Mouse (Mus musculus): ENCODE data around the gene Dlx3. TPM values are rescaled to one million over a fixed set of nuclear protein-coding genes. Genes with fewer than 3 reads are reported as not detected.

Dlx3 gene
- total and polyA plus RNA-seq, 2 experiments from 2014 or later = not detected

- Histone ChIP-seq H3K27me3 (ENCODE audit: control insufficient read depth, insufficient read depth, low read length) (peaks cover 12% of the 10 kb centered on the region; the same call in 1 of the 2 replicates), H3K36me3 (replicated peaks; ENCODE audit: control insufficient read depth, insufficient read depth, low read length) (no peaks in the 10 kb centered on the region), H3K4me1 (ENCODE audit: control insufficient read depth, insufficient read depth) (no peaks in the 10 kb centered on the region), H3K4me2 (ENCODE audit: low read depth, low read length) (no peak overlapping the region), H3K4me3 (ENCODE audit: low read depth, low read length) (no peak overlapping the region), H3K9ac (replicated peaks; ENCODE audit: low read depth, low read length) (no peak overlapping the region), H3K9me3 (replicated peaks; ENCODE audit: control insufficient read depth, low read length) (no peaks in the 10 kb centered on the region), H3K27ac (ENCODE audit: low read depth) (no peak overlapping the region)
- TF ChIP-seq EP300 (IDR thresholded peaks at IDR 0.05; ENCODE audit: low read depth) (no peak), CTCF (IDR thresholded peaks at IDR 0.05; ENCODE audit: low read depth) (no peak)
- ATAC-seq (ENCODE audit: insufficient read depth, low read depth) (no peak), DNase-seq (ENCODE audit: low spot score) (no peak)
- 47% methylated on average over 7 of the region's 7 CpGs for WGBS
Measured at GRCm38 (mm10) chr11:95160693-95161092, 40.8 kb downstream of the Dlx3 start.

- Histone ChIP-seq H3K4me2 (ENCODE audit: low read depth, low read length) (no peak overlapping the region), H3K9ac (replicated peaks; ENCODE audit: low read depth, low read length) (no peak overlapping the region), H3K9me3 (replicated peaks; ENCODE audit: control insufficient read depth, low read length) (no peaks in the 10 kb centered on the region), H3K4me1 (ENCODE audit: control insufficient read depth, insufficient read depth) (no peaks in the 10 kb centered on the region), H3K4me3 (ENCODE audit: low read depth, low read length) (no peak overlapping the region), H3K27ac (ENCODE audit: low read depth) (no peak overlapping the region), H3K36me3 (replicated peaks; ENCODE audit: control insufficient read depth, insufficient read depth, low read length) (no peaks in the 10 kb centered on the region), H3K27me3 (ENCODE audit: control insufficient read depth, insufficient read depth, low read length) (peaks cover 12% of the 10 kb centered on the region; the same call in 1 of the 2 replicates)
- ATAC-seq (ENCODE audit: insufficient read depth, low read depth) = no peak
- no peak for DNase-seq (ENCODE audit: low spot score)
- WGBS = 53% methylated on average over 4 of the region's 4 CpGs
- TF ChIP-seq EP300 (IDR thresholded peaks at IDR 0.05; ENCODE audit: low read depth) (no peak), CTCF (IDR thresholded peaks at IDR 0.05; ENCODE audit: low read depth) (no peak)
Measured at GRCm38 (mm10) chr11:95161708-95162107, 41.8 kb downstream of the Dlx3 start.

- ATAC-seq (ENCODE audit: insufficient read depth, low read depth) (no peak), DNase-seq (ENCODE audit: low spot score) (no peak)
- no peak overlapping the region for H3K9ac ChIP-seq (replicated peaks; ENCODE audit: low read depth, low read length)
- H3K4me2 ChIP-seq (ENCODE audit: low read depth, low read length) = no peak overlapping the region
- no peaks in the 10 kb centered on the region for H3K4me1 ChIP-seq (ENCODE audit: control insufficient read depth, insufficient read depth)
- no peak for TF ChIP-seq EP300 (IDR thresholded peaks at IDR 0.05; ENCODE audit: low read depth)
- no peak for TF ChIP-seq CTCF (IDR thresholded peaks at IDR 0.05; ENCODE audit: low read depth)
- H3K4me3 ChIP-seq (ENCODE audit: low read depth, low read length) = no peak overlapping the region
- WGBS = 78% methylated on average over 5 of the region's 5 CpGs
- 0 out of 2 replicates have a peak, but pooled peaks cover 5% of the 10 kb centered on the region for H3K27me3 ChIP-seq (ENCODE audit: control insufficient read depth, insufficient read depth, low read length)
- no peak overlapping the region for H3K27ac ChIP-seq (ENCODE audit: low read depth)
- H3K9me3 ChIP-seq (replicated peaks; ENCODE audit: control insufficient read depth, low read length) = no peaks in the 10 kb centered on the region
- H3K36me3 ChIP-seq (replicated peaks; ENCODE audit: control insufficient read depth, insufficient read depth, low read length) = no peaks in the 10 kb centered on the region
Measured at GRCm38 (mm10) chr11:95165857-95166256, 45.9 kb downstream of the Dlx3 start.

Other genes starting within 250 kb of the Dlx3 start
- gene Col1a1, start 183.9 kb upstream of the Dlx3 start, total RNA-seq (2014; rRNA removed; ENCODE audit: low replicate concordance) = 263 and 322 TPM in 2 replicates
- 334 and 345 TPM in 2 replicates for gene Col1a1, start 183.9 kb upstream of the Dlx3 start, polyA plus RNA-seq (2015; fragmentation: Nextera tagmentation; extraction: Ambion mirVana)
- not detected in 2 replicates for gene Hils1, start 152.5 kb upstream of the Dlx3 start, total RNA-seq (2014; rRNA removed; ENCODE audit: low replicate concordance)
- 0.27 TPM in 1 of 2 replicates, not detected in the other for gene Hils1, start 152.5 kb upstream of the Dlx3 start, polyA plus RNA-seq (2015; fragmentation: Nextera tagmentation; extraction: Ambion mirVana)
- gene Sgca, start 143.8 kb upstream of the Dlx3 start, total RNA-seq (2014; rRNA removed; ENCODE audit: low replicate concordance) = 47.5 and 313 TPM in 2 replicates
- gene Sgca, start 143.8 kb upstream of the Dlx3 start, polyA plus RNA-seq (2015; fragmentation: Nextera tagmentation; extraction: Ambion mirVana) = 62.2 and 62.4 TPM in 2 replicates
- 27.6 and 38.6 TPM in 2 replicates for gene Ppp1r9b, start 129.1 kb upstream of the Dlx3 start, total RNA-seq (2014; rRNA removed; ENCODE audit: low replicate concordance)
- 4.5 and 4.7 TPM in 2 replicates for gene Ppp1r9b, start 129.1 kb upstream of the Dlx3 start, polyA plus RNA-seq (2015; fragmentation: Nextera tagmentation; extraction: Ambion mirVana)
- 6.2 and 9.5 TPM in 2 replicates for gene Samd14, start 110.2 kb upstream of the Dlx3 start, total RNA-seq (2014; rRNA removed; ENCODE audit: low replicate concordance)
- gene Samd14, start 110.2 kb upstream of the Dlx3 start, polyA plus RNA-seq (2015; fragmentation: Nextera tagmentation; extraction: Ambion mirVana) = 4.6 and 4.8 TPM in 2 replicates
- gene Pdk2, start 78.8 kb upstream of the Dlx3 start, total RNA-seq (2014; rRNA removed; ENCODE audit: low replicate concordance) = 121 and 168 TPM in 2 replicates
- gene Pdk2, start 78.8 kb upstream of the Dlx3 start, polyA plus RNA-seq (2015; fragmentation: Nextera tagmentation; extraction: Ambion mirVana) = 179 and 186 TPM in 2 replicates
- 12.2 and 47.8 TPM in 2 replicates for gene Itga3, start 43.3 kb upstream of the Dlx3 start, total RNA-seq (2014; rRNA removed; ENCODE audit: low replicate concordance)
- gene Itga3, start 43.3 kb upstream of the Dlx3 start, polyA plus RNA-seq (2015; fragmentation: Nextera tagmentation; extraction: Ambion mirVana) = 6.6 and 7.2 TPM in 2 replicates
- 0.31 TPM in 1 of 2 replicates, not detected in the other for gene Dlx4, start 26.1 kb downstream of the Dlx3 start, total RNA-seq (2014; rRNA removed; ENCODE audit: low replicate concordance)
- gene Dlx4, start 26.1 kb downstream of the Dlx3 start, polyA plus RNA-seq (2015; fragmentation: Nextera tagmentation; extraction: Ambion mirVana) = 0.05 and 0.11 TPM in 2 replicates
- gene Tac4, start 141.4 kb downstream of the Dlx3 start, total RNA-seq (2014; rRNA removed; ENCODE audit: low replicate concordance) = not detected in 2 replicates
- not detected in 2 replicates for gene Tac4, start 141.4 kb downstream of the Dlx3 start, polyA plus RNA-seq (2015; fragmentation: Nextera tagmentation; extraction: Ambion mirVana)
- gene Kat7, start 190.1 kb downstream of the Dlx3 start, total RNA-seq (2014; rRNA removed; ENCODE audit: low replicate concordance) = 54.7 and 85.6 TPM in 2 replicates
- 28.5 and 29.9 TPM in 2 replicates for gene Kat7, start 190.1 kb downstream of the Dlx3 start, polyA plus RNA-seq (2015; fragmentation: Nextera tagmentation; extraction: Ambion mirVana)
- gene Fam117a, start 216.9 kb downstream of the Dlx3 start, total RNA-seq (2014; rRNA removed; ENCODE audit: low replicate concordance) = 5.0 and 5.6 TPM in 2 replicates
- 3.6 and 3.9 TPM in 2 replicates for gene Fam117a, start 216.9 kb downstream of the Dlx3 start, polyA plus RNA-seq (2015; fragmentation: Nextera tagmentation; extraction: Ambion mirVana)

Data from heart, postnatal 0 days (tissue).